Mouse (Mus musculus) testis, adult 2 months (tissue): ENCODE data around the gene A630095N17Rik. TPM values are rescaled to one million over a fixed set of nuclear protein-coding genes. Genes with fewer than 3 reads are reported as not detected.
A peak's percentile ranks its signal among the peaks of the same experiment; 100 is the strongest.

Experiments used
- H3K27ac ChIP-seq: fragments of 200-500 bp; 2 replicates; pipeline ENCODE4 v1.5.1; 2012; ENCODE audit warnings: low read depth, low read length; ENCODE audit not compliant: control insufficient read depth, insufficient read depth
- H3K27me3 ChIP-seq: fragments of 200-500 bp; 2 replicates; pipeline ENCODE4 v1.6.1; 2012; ENCODE audit warnings: mild to moderate bottlenecking, low read length, moderate library complexity; ENCODE audit not compliant: control insufficient read depth, insufficient read depth
- H3K36me3 ChIP-seq: fragments of 200-500 bp; 2 replicates; pipeline ENCODE4 v1.6.1; 2012; ENCODE audit warnings: mild to moderate bottlenecking, low read length; ENCODE audit not compliant: control insufficient read depth, insufficient read depth
- H3K4me1 ChIP-seq: fragments of 200-500 bp; 2 replicates; pipeline ENCODE4 v1.6.1; 2012; ENCODE audit warnings: low read length; ENCODE audit not compliant: control insufficient read depth, insufficient read depth
- H3K4me3 ChIP-seq: fragments of 200-500 bp; 2 replicates; pipeline ENCODE4 v1.5.1; 2012; ENCODE audit warnings: low read depth, mild to moderate bottlenecking, low read length, moderate library complexity, mixed read lengths; ENCODE audit not compliant: control insufficient read depth
- CTCF ChIP-seq: fragments of 200-500 bp; IDR thresholded peaks from 2 replicates; pipeline ENCODE4 v1.5.1; 2012; ENCODE audit warnings: low read depth, mild to moderate bottlenecking, inconsistent platforms, low read length, moderate library complexity; ENCODE audit not compliant: control insufficient read depth, insufficient read depth, insufficient replicate concordance
- POLR2A ChIP-seq: fragments of 200-500 bp; IDR thresholded peaks from 2 replicates; pipeline ENCODE4 v1.6.1; 2012; ENCODE audit warnings: low read depth, mild to moderate bottlenecking, inconsistent platforms, low read length, moderate library complexity; ENCODE audit not compliant: control insufficient read depth
- polyA plus RNA-seq: library from polyadenylated mRNA; depleted of rRNA; stranded (reverse); fragments of >200 nt; gene quantifications from 2 replicates; pipeline ENCODE4 v1.2.3, GENCODE M21; 2012

Gene A630095N17Rik
- polyA plus RNA-seq, 1 experiment: 12.7 TPM

GRCm38 (mm10) chr1:75216797-75217585 is 14.9 kb downstream of the A630095N17Rik start:
- TF ChIP-seq POLR2A (no peak), CTCF (no peak)
- no peak overlapping the region for H3K27ac ChIP-seq
- H3K36me3 ChIP-seq: no peaks in the 10 kb centered on the region; the same call in 1 of the 2 replicates
- H3K4me3 ChIP-seq: peak overlapping the region; percentile 82
- H3K4me1 ChIP-seq: peaks cover 19% of the 10 kb centered on the region
- peaks cover 4% of the 10 kb centered on the region for H3K27me3 ChIP-seq

GRCm38 (mm10) chr1:75215785-75216184 is 16.1 kb downstream of the A630095N17Rik start:
- H3K27me3 ChIP-seq: peaks cover 4% of the 10 kb centered on the region
- peaks cover 23% of the 10 kb centered on the region for H3K4me1 ChIP-seq
- TF ChIP-seq POLR2A (no peak), CTCF (no peak)
- H3K4me3 ChIP-seq: no peak overlapping the region
- H3K36me3 ChIP-seq: no peaks in the 10 kb centered on the region; the same call in 1 of the 2 replicates
- no peak overlapping the region for H3K27ac ChIP-seq

GRCm38 (mm10) chr1:75214886-75215285 is 17.0 kb downstream of the A630095N17Rik start:
- TF ChIP-seq CTCF (no peak), POLR2A (no peak)
- no peaks in the 10 kb centered on the region; the same call in 1 of the 2 replicates for H3K36me3 ChIP-seq
- no peak overlapping the region for H3K4me3 ChIP-seq
- peaks cover 4% of the 10 kb centered on the region for H3K27me3 ChIP-seq
- no peak overlapping the region for H3K27ac ChIP-seq
- peaks cover 23% of the 10 kb centered on the region for H3K4me1 ChIP-seq

- H3K4me1 ChIP-seq: peaks cover 21% of the 10 kb centered on the region
- peaks cover under 1% of the 10 kb centered on the region; the same call in 1 of the 2 replicates for H3K36me3 ChIP-seq
- no peak overlapping the region for H3K27ac ChIP-seq
- H3K27me3 ChIP-seq: peaks cover 2% of the 10 kb centered on the region
- no peak overlapping the region for H3K4me3 ChIP-seq
- no peak for TF ChIP-seq CTCF
- TF ChIP-seq POLR2A: no peak
These were observed 17.5 kb downstream of the A630095N17Rik start for GRCm38 (mm10) chr1:75214442-75214841.

- H3K36me3 ChIP-seq: peaks cover 2% of the 10 kb centered on the region; the same call in 1 of the 2 replicates
- no peak overlapping the region for H3K27ac ChIP-seq
- TF ChIP-seq POLR2A (no peak), CTCF (no peak)
- peaks cover 13% of the 10 kb centered on the region for H3K4me1 ChIP-seq
- H3K27me3 ChIP-seq: no peaks in the 10 kb centered on the region
- H3K4me3 ChIP-seq: no peak overlapping the region
These were observed 18.8 kb downstream of the A630095N17Rik start for GRCm38 (mm10) chr1:75213096-75213495.

- no peak overlapping the region for H3K4me3 ChIP-seq
- TF ChIP-seq CTCF (no peak), POLR2A (no peak)
- H3K4me1 ChIP-seq: peaks cover 9% of the 10 kb centered on the region
These were observed 19.4 kb downstream of the A630095N17Rik start for GRCm38 (mm10) chr1:75212542-75212941.

GRCm38 (mm10) chr1:75211141-75211708 is 20.7 kb downstream of the A630095N17Rik start:
- TF ChIP-seq POLR2A (no peak), CTCF (no peak)
- H3K27ac ChIP-seq: peak overlapping the region; percentile 97
- peaks cover 9% of the 10 kb centered on the region for H3K4me1 ChIP-seq

More at GRCm38 (mm10) chr1:75212542-75212941, 19.4 kb downstream of the A630095N17Rik start:
- no peaks in the 10 kb centered on the region for H3K27me3 ChIP-seq
- no peak overlapping the region for H3K27ac ChIP-seq
- peaks cover 2% of the 10 kb centered on the region; the same call in 1 of the 2 replicates for H3K36me3 ChIP-seq

More at GRCm38 (mm10) chr1:75211141-75211708, 20.7 kb downstream of the A630095N17Rik start:
- Histone ChIP-seq H3K36me3 (peaks cover 2% of the 10 kb centered on the region; the same call in 1 of the 2 replicates), H3K4me3 (peak overlapping the region; percentile 99), H3K27me3 (no peaks in the 10 kb centered on the region)
